Mouse (Mus musculus) heart, adult 2 months (tissue): ENCODE measurements around the gene Shq1.

Experiments used
- CTCF ChIP-seq: fragments of 200-600 bp; IDR thresholded peaks from 2 replicates; pipeline ENCODE4 v1.8.1; 2022; ENCODE audit warnings: antibody characterized with exemption, mild to moderate bottlenecking, moderate library complexity
- EP300 ChIP-seq: fragments of 200-500 bp; IDR thresholded peaks from 2 replicates; pipeline ENCODE4 v1.6.1; 2011; ENCODE audit warnings: low read depth, low read length, control low read depth; ENCODE audit not compliant: insufficient read depth
- POLR2A ChIP-seq: fragments of 200-500 bp; IDR thresholded peaks from 2 replicates; pipeline ENCODE4 v1.6.1; 2011; ENCODE audit warnings: mild to moderate bottlenecking, low read depth, low read length, control low read depth; ENCODE audit not compliant: insufficient read depth

DNA sequence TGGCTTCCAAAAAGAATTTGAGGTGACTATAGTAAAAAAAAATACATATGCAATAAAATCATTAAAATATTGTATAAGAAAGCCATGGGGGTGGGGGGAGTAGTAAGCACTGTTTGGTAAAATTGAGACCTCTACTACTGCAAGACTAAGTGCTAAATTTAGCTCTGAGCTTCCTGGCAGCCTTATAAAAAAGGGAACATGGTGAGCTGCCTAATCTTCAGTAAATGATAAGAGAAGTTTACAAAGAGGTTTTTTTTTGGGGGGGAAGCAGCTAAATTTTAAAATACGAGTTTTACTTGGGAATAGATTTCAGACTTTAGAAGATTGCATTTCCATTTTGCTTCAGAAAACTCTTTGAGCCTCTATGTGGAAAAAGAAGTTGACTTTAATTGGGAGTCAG lies 37.3 kb upstream of the Shq1 start:
- TF ChIP-seq CTCF (no peak), POLR2A (no peak), EP300 (no peak)
